Comparison of ENCODE assay signal across 25 mouse cellular contexts in the genomic region with DNA sequence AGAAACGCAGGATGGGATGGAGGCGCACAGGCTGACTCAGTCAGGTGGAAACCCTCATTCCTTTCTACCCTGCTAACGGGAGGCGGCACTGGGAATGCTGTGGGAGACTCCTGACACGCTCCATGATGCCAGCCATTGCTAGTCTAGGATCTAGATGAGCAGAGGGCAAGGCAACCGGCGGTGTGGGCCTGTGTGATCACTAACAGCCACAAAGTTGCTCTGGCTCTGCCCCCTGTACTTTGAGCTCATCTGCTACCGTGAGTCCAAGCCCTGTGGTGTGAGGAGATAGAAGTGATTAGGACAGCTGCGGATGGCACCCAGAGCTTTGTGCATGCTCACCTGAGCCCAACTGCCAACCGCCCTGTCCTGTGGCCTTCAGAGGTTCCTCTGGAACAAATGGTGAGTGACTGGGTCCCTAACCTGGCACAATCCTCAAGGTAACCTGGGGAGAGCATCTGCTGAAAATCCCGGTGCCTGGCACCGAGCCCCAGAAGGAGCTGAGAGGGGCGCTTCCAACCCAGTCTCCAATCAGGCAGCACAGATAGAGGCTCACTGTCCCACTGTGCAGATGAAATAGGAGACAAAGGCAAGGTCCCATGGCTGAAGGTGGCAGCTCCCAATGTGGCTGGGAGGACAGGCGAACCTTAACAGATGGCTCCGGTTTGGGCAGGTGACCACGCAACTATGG. TPM values are rescaled to one million over a fixed set of nuclear protein-coding genes. Genes with fewer than 3 reads are reported as not detected.
DNase-seq lines count a peak whose midpoint lies in the region; ATAC-seq and TF ChIP-seq lines count a peak whose summit lies in the region.
"Had no signal": no experiment of that assay in that cellular context is flagged by ENCODE, and none has a peak within 500 bp of the region (broad histone marks: within the 10 kb centered on the region; RNA-seq: fewer than 3 reads in every experiment).

No protein-coding gene starts in this region.

- no peaks in the 10 kb centered on the region for H3K9me3 ChIP-seq in kidney, embryonic 15.5 days (replicated peaks)
- no peaks in the 10 kb centered on the region for H3K9me3 ChIP-seq in ES-E14 (ENCODE audit: control insufficient read depth, insufficient read depth, low read depth, low read length)
- H3K9me3 ChIP-seq: embryonic facial prominence, embryonic 15.5 days; forebrain, embryonic 15.5 days; heart, embryonic 13.5 days; hindbrain, embryonic 12.5 days; limb, embryonic 15.5 days; midbrain, embryonic 13.5 days; stomach, embryonic 15.5 days had no signal

- ATAC-seq in kidney, embryonic 15.5 days (replicated peaks; ENCODE audit: low FRiP score) = no peak; the same call in 1 of the 2 replicates
- no peak for ATAC-seq in erythroid progenitor cell, adult 5-6 weeks (replicated peaks; ENCODE audit: low FRiP score, poor library complexity, severe bottlenecking)
- ATAC-seq: forebrain, embryonic 15.5 days; midbrain, embryonic 13.5 days had no signal

- H3K4me2 ChIP-seq in kidney, embryonic 15.5 days = no peak overlapping the region
- H3K4me2 ChIP-seq: embryonic facial prominence, embryonic 15.5 days; forebrain, embryonic 15.5 days; heart, embryonic 13.5 days; hindbrain, embryonic 12.5 days; limb, embryonic 15.5 days; lung, embryonic 14.5 days; midbrain, embryonic 13.5 days; stomach, embryonic 15.5 days had no signal

- peak; percentile 77 for DNase-seq in kidney, adult 11 months
- DNase-seq in ES-E14 (ENCODE audit: low read depth, low spot score) = no peak
- DNase-seq in kidney, adult 9 months = peak; percentile 73
- DNase-seq in right cerebral cortex, postnatal 36 days (ENCODE audit: low spot score in 2 of 2) = no peak
- DNase-seq: adrenal gland, postnatal 36 days; cerebellum, adult 11 months; gastrocnemius, postnatal 14 days; heart, adult 18-20 months; heart, postnatal 14 days; left cerebral cortex, postnatal 4 days; lung, embryonic 14.5 days; right cerebral cortex, postnatal 14 days; thymus, postnatal 25 days had no signal

- H3K27me3 ChIP-seq in kidney, embryonic 15.5 days = no peaks in the 10 kb centered on the region
- H3K27me3 ChIP-seq in small intestine, adult 2 months (ENCODE audit: control insufficient read depth, insufficient read depth, low read length) = no peaks in the 10 kb centered on the region
- H3K27me3 ChIP-seq: embryonic facial prominence, embryonic 15.5 days; forebrain, embryonic 15.5 days; heart, embryonic 13.5 days; hindbrain, embryonic 12.5 days; limb, embryonic 15.5 days; midbrain, embryonic 13.5 days; stomach, embryonic 15.5 days had no signal

- no peak overlapping the region for H3K27ac ChIP-seq in kidney, embryonic 15.5 days
- peak overlapping the region; percentile 20; the same call in 1 of the 2 replicates for H3K27ac ChIP-seq in ES-E14 (ENCODE audit: insufficient read depth, low read depth, low read length, poor library complexity, severe bottlenecking)
- H3K27ac ChIP-seq in small intestine, adult 2 months (ENCODE audit: insufficient read depth, low read depth, low read length) = peak overlapping the region; percentile 51; the same call in 1 of the 2 replicates
- H3K27ac ChIP-seq: embryonic facial prominence, embryonic 15.5 days; forebrain, embryonic 15.5 days; heart, embryonic 13.5 days; hindbrain, embryonic 12.5 days; limb, embryonic 15.5 days; liver, embryonic 14.5 days; midbrain, embryonic 13.5 days; stomach, embryonic 15.5 days had no signal

- H3K36me3 ChIP-seq in kidney, embryonic 15.5 days = peaks cover 92% of the 10 kb centered on the region
- H3K36me3 ChIP-seq in ES-E14 (ENCODE audit: control insufficient read depth, insufficient read depth, low read length, poor library complexity, severe bottlenecking) = peaks cover 60% of the 10 kb centered on the region
- peaks cover 65% of the 10 kb centered on the region for H3K36me3 ChIP-seq in small intestine, adult 2 months (ENCODE audit: control insufficient read depth, insufficient read depth, low read length)

- H3K4me1 ChIP-seq in kidney, embryonic 15.5 days = no peaks in the 10 kb centered on the region
- peaks cover 20 to 35% of the 10 kb centered on the region in 2 experiments for H3K4me1 ChIP-seq in ES-E14 (ENCODE audit: control insufficient read depth in 2 of 2, insufficient read depth in 2 of 2, low read length in 2 of 2, poor library complexity in 1 of 2)
- peaks cover 15% of the 10 kb centered on the region for H3K4me1 ChIP-seq in small intestine, adult 2 months (ENCODE audit: control insufficient read depth, insufficient read depth, insufficient read length, low read length)
- H3K4me1 ChIP-seq: embryonic facial prominence, embryonic 15.5 days; hindbrain, embryonic 12.5 days; midbrain, embryonic 13.5 days; stomach, embryonic 15.5 days had no signal

- in situ Hi-C loops in ES-E14 (cut with MboI; ENCODE audit: low sequenced_read_pairs in 2 of 2, unreplicated experiment in 2 of 2) = no loop called here

- H3K9ac ChIP-seq in kidney, embryonic 15.5 days = no peak overlapping the region
- H3K9ac ChIP-seq in ES-E14 (ENCODE audit: insufficient read depth, low read depth, low read length, poor library complexity, severe bottlenecking) = no peak overlapping the region
- H3K9ac ChIP-seq: embryonic facial prominence, embryonic 15.5 days; forebrain, embryonic 15.5 days; heart, embryonic 13.5 days; hindbrain, embryonic 12.5 days; limb, embryonic 15.5 days; liver, embryonic 14.5 days; lung, embryonic 14.5 days; midbrain, embryonic 13.5 days; stomach, embryonic 15.5 days had no signal

- TF ChIP-seq CTCF in small intestine, adult 2 months (IDR thresholded peaks at IDR 0.05; ENCODE audit: extremely low read depth, insufficient read length, insufficient replicate concordance, low read depth, low read length) = no peak

- 92% methylated on average over 16 of the region's 16 CpGs for WGBS in kidney, embryonic 15.5 days
- WGBS in small intestine, adult 2 months = 82% methylated on average over 16 of the region's 16 CpGs

- TF ChIP-seq POLR2A in small intestine, adult 2 months (IDR thresholded peaks at IDR 0.05; ENCODE audit: low read depth, low read length) = no peak

- H3K4me3 ChIP-seq in kidney, embryonic 15.5 days (replicated peaks) = no peak overlapping the region
- H3K4me3 ChIP-seq in ES-E14 (ENCODE audit: insufficient read depth in 1 of 2, low read depth in 1 of 2, low read length in 2 of 2, poor library complexity in 1 of 2, severe bottlenecking in 1 of 2) = no peak overlapping the region
- H3K4me3 ChIP-seq in small intestine, adult 2 months (ENCODE audit: low read depth, low read length) = no peak overlapping the region
- H3K4me3 ChIP-seq: embryonic facial prominence, embryonic 15.5 days; forebrain, embryonic 15.5 days; heart, embryonic 13.5 days; hindbrain, embryonic 12.5 days; left cerebral cortex, adult 2 months; limb, embryonic 15.5 days; midbrain, embryonic 13.5 days; stomach, embryonic 15.5 days had no signal

TF ChIP-seq in ES-E14, 5 proteins besides CTCF, POLR2A, EP300 and RAD21:
- TF ChIP-seq ZC3H11A (IDR thresholded peaks at IDR 0.05; ENCODE audit: borderline replicate concordance, low read depth, low read length) = no peak
- no peak for TF ChIP-seq MAFK (IDR thresholded peaks at IDR 0.05; ENCODE audit: insufficient read depth, low read depth, low read length)
- TF ChIP-seq ZNF384 (IDR thresholded peaks at IDR 0.05; ENCODE audit: low read depth, low read length) = no peak
- TF ChIP-seq HCFC1 (IDR thresholded peaks at IDR 0.05; ENCODE audit: borderline replicate concordance, insufficient read depth, low read length) = no peak
- TF ChIP-seq CHD2 (IDR thresholded peaks at IDR 0.05; ENCODE audit: low read depth, low read length) = no peak

RNA-seq across cellular contexts. Expression of a gene that starts 7.7 kb away (rescaled TPM):
- 16.5 and 22.6 TPM in 2 replicates for polyA plus RNA-seq in kidney, embryonic 15.5 days (2015; fragmentation: Nextera tagmentation; extraction: Ambion mirVana)
- total RNA-seq in ES-E14 (2012; rRNA removed) = 10.4 and 20.1 TPM in 2 replicates
- 19.1 and 261 TPM in 2 replicates for polyA plus RNA-seq in small intestine, adult 2 months (2012; rRNA removed)
- 2.5 and 3.4 TPM in 2 replicates for total RNA-seq in erythroid progenitor cell, adult 5-6 weeks (2015; ENCODE audit: low replicate concordance)
- total RNA-seq in erythroid progenitor cell, adult 5-6 weeks (2017; ENCODE audit: low replicate concordance) = 2.1 and 2.3 TPM in 2 replicates

Comparison
In these comparisons a context has a peak if more than half of its experiments do, and no peak if none do; other contexts are left out.
1. DNase-seq: peak in kidney, adult 11 months (single experiment) and kidney, adult 9 months (single experiment); none in ES-E14 (single experiment) and right cerebral cortex, postnatal 36 days (0 of 2).